Mouse (Mus musculus) bone marrow macrophage, adult 2 months (primary cell): ENCODE measurements around the gene Paxbp1.

Experiments used
- CTCF ChIP-seq: IDR thresholded peaks from 2 replicates; pipeline ENCODE4 v1.5.1; 2012; ENCODE audit warnings: low read depth, mild to moderate bottlenecking, low read length, moderate library complexity
- POLR2A ChIP-seq: IDR thresholded peaks from 2 replicates; pipeline ENCODE4 v1.6.1; 2012; ENCODE audit warnings: mild to moderate bottlenecking, low read depth, low read length, borderline replicate concordance

DNA sequence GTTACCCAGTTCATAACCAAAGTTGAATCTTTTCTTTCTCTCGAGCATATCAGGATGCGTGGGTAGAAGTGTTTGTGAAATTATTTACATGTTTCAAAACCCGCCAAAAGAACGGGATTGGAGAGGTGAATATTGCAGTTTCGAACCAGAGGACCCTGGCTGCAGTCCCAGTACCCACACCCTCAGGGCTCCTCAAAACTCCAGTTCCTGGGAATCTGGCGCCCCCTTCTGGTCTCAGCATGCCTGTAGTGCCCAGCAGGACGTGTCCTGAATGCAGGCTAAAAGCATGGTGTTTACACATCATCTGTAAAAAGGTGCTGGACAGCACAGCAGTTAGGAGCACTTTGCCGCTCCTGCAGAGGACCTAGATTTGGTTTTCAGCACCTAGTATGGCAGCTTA lies 1.2 kb upstream of the Paxbp1 start:
- TF ChIP-seq CTCF = peak; percentile 67
- no peak for TF ChIP-seq POLR2A
